Mouse (Mus musculus) forebrain, embryonic 15.5 days (tissue): ENCODE measurements at regions not wholly inside any gene's neighbourhood (a gene's known extent, or its start where the extent isn't known, plus 50 kb on each side); places are given as distances from the start of the nearest gene placed in this dataset.

Experiments used
- ATAC-seq: fragments of 200-750 bp; cut with Nextera tagmentation; replicated peaks from 2 replicates; pipeline ENCODE4 v1.8.0; 2017; ENCODE audit warnings: mild to moderate bottlenecking, moderate TSS enrichment, moderate library complexity
- H3K27ac ChIP-seq: fragments of 300-500 bp; sonication (generic); replicated peaks from 2 replicates; pipeline ENCODE4 v1.5.1; 2015; ENCODE audit warnings: mild to moderate bottlenecking, inconsistent platforms
- H3K27me3 ChIP-seq: fragments of 300-500 bp; sonication (generic); 2 replicates; pipeline ENCODE4 v1.6.1; 2015; ENCODE audit warnings: inconsistent platforms
- H3K36me3 ChIP-seq: fragments of 300-500 bp; sonication (generic); 2 replicates; pipeline ENCODE4 v1.6.1; 2015; ENCODE audit warnings: mild to moderate bottlenecking, inconsistent platforms
- H3K4me1 ChIP-seq: fragments of 300-500 bp; sonication (generic); 2 replicates; pipeline ENCODE4 v1.6.1; 2015; ENCODE audit warnings: inconsistent platforms
- H3K4me2 ChIP-seq: fragments of 300-500 bp; sonication (generic); replicated peaks from 2 replicates; pipeline ENCODE4 v1.6.1; 2015; ENCODE audit warnings: mild to moderate bottlenecking, inconsistent platforms
- H3K4me3 ChIP-seq: fragments of 300-500 bp; sonication (generic); 2 replicates; pipeline ENCODE4 v1.5.1; 2015; ENCODE audit warnings: mild to moderate bottlenecking, inconsistent platforms
- H3K9ac ChIP-seq: fragments of 300-500 bp; sonication (generic); replicated peaks from 2 replicates; pipeline ENCODE4 v1.6.1; 2015; ENCODE audit warnings: mild to moderate bottlenecking, inconsistent platforms
- H3K9me3 ChIP-seq: fragments of 300-500 bp; sonication (generic); 2 replicates; pipeline ENCODE4 v1.6.1; 2016; ENCODE audit warnings: inconsistent platforms
- WGBS: fragments of 180-500 bp; shearing (Covaris S2); methylation state at CpG from one replicate; pipeline ENCODE4 v1.1.7; 2015; ENCODE audit warnings: mixed read lengths; 5-methylcytosine and 5-hydroxymethylcytosine counted together

GRCm38 (mm10) chr6:95179993-95180392 lies 63.0 kb downstream of the Kbtbd8 start:
- H3K27ac ChIP-seq = no peak overlapping the region
- H3K9ac ChIP-seq = no peak overlapping the region
- no peak overlapping the region for H3K4me3 ChIP-seq
- H3K9me3 ChIP-seq = no peaks in the 10 kb centered on the region
- no peak for ATAC-seq
- 81% methylated on average over 2 of the region's 2 CpGs for WGBS
- no peak overlapping the region for H3K4me2 ChIP-seq
- H3K36me3 ChIP-seq = no peaks in the 10 kb centered on the region
- H3K4me1 ChIP-seq = no peaks in the 10 kb centered on the region
- H3K27me3 ChIP-seq = no peaks in the 10 kb centered on the region

DNA sequence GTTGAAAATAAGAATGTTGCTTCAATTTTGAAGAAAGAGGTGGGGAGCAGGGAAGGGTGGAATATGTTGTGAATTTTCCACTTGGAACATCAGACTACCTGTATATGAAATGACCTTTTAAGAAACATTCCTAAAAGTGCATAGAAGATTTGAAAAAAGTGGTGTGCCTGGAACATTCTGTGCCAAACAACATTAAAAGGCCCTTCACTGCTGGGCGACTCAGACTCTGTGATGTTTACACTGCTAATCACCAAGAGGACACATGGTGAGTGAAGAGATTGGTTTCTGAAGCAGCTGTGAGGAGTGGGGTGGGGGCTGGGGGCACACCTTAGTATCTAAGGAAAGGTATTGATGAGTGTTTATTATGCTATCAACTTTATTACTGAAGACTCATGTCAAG lies 65.2 kb downstream of the Kbtbd8 start:
- no peaks in the 10 kb centered on the region for H3K9me3 ChIP-seq
- 34% methylated on average over 1 of the region's 1 CpGs for WGBS

DNA sequence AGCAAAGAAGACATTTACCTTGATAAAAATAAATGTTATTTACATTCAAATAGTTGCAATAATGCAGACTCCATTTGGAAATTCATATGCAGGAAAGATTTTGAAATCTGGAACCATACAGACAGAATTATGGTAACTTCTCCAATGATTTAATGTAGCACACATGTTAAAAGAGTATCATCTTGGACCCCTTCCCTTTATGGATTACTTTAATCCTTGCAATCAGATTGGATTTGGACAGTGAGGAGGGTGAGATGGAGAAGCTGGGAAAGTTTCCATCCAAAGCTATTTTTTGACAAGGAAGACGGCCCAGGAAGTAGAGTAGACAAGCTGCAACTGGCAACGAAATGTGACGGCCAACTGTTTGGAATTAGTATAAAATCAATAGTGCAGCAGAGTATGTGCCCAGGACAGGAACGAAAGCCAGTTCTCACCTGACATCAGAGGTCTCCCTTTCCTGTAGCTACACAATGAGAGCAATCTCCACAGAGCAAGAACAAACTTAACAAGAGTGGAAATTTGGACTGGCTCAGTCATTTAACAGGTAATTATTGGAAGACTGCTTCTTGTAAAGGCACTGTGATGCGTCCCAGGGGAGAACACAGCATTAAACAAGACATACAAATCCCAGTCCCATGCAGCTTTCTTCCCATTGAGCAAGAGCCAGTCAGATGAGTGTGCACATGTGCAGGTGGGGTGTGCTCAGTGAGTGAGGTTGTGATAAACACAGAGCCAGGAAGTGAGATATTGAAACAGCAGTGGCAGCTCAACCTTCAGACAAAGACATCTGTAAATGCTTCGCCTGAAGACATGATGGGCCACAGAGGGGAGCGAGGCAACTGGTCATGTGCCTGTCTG lies 68.3 kb downstream of the Kbtbd8 start:
- no peaks in the 10 kb centered on the region for H3K27me3 ChIP-seq
- no peak for ATAC-seq
- H3K4me1 ChIP-seq = no peaks in the 10 kb centered on the region
- 76% methylated on average over 7 of the region's 7 CpGs for WGBS
- no peak overlapping the region for H3K4me3 ChIP-seq
- H3K36me3 ChIP-seq = no peaks in the 10 kb centered on the region
- no peak overlapping the region for H3K4me2 ChIP-seq
- H3K27ac ChIP-seq = no peak overlapping the region
- no peaks in the 10 kb centered on the region for H3K9me3 ChIP-seq
- H3K9ac ChIP-seq = no peak overlapping the region

More for the DNA sequence above, 65.2 kb downstream of the Kbtbd8 start:
- no peaks in the 10 kb centered on the region for H3K27me3 ChIP-seq
- H3K36me3 ChIP-seq = no peaks in the 10 kb centered on the region
- no peak for ATAC-seq
- H3K4me1 ChIP-seq = no peaks in the 10 kb centered on the region
- H3K4me3 ChIP-seq = no peak overlapping the region
- no peak overlapping the region for H3K9ac ChIP-seq
- H3K4me2 ChIP-seq = no peak overlapping the region
- no peak overlapping the region for H3K27ac ChIP-seq

DNA sequence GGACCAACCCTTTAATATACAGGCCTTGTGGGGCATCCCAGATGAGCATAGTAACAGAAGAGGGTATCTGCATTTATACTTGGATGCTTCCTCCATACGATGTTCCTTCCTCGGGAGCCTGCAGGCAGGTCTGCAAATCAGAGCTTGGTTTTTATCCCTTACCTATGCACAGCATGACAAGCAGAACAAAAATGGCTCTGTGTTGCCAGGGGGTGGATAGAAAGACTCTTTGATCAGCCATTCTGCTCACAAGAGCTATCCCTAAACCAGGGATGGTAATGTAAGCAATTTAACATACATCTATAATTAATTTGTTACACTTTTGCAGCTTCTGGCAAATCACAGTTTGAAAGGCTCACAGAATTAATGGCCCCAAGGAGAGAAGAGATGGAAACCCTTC lies 79.6 kb downstream of the Kbtbd8 start:
- 54% methylated on average over 2 of the region's 2 CpGs for WGBS
- no peak for ATAC-seq

DNA sequence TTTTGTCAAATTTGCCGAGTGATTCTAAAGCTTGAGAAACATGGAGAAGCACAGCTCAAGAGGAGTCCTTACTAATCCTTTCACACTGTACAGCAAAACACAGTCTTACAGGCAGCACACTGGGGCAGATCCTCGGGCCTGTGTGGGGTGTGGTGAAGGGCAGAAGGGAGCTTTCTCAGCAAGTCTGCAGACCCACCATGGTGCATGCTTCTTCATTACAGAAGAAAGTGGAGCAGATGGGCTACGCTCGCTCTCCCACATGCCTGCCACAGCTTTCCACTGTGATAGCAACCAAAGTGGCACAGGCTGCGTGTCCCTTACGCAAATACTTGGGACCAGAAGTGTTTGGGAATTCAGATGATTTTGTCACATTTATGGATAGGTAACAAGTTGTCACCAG lies 81.6 kb downstream of the Kbtbd8 start:
- no peak overlapping the region for H3K9ac ChIP-seq
- H3K27me3 ChIP-seq = no peaks in the 10 kb centered on the region
- H3K9me3 ChIP-seq = no peaks in the 10 kb centered on the region
- H3K4me1 ChIP-seq = peaks cover 16% of the 10 kb centered on the region
- no peak for ATAC-seq
- 73% methylated on average over 6 of the region's 6 CpGs for WGBS
- H3K36me3 ChIP-seq = no peaks in the 10 kb centered on the region
- no peak overlapping the region for H3K4me2 ChIP-seq
- H3K4me3 ChIP-seq = no peak overlapping the region
- H3K27ac ChIP-seq = no peak overlapping the region

More for the DNA sequence above, 79.6 kb downstream of the Kbtbd8 start:
- H3K4me2 ChIP-seq = no peak overlapping the region
- no peak overlapping the region for H3K27ac ChIP-seq
- H3K9me3 ChIP-seq = no peaks in the 10 kb centered on the region
- H3K36me3 ChIP-seq = no peaks in the 10 kb centered on the region
- H3K4me3 ChIP-seq = no peak overlapping the region
- no peaks in the 10 kb centered on the region for H3K27me3 ChIP-seq
- H3K4me1 ChIP-seq = no peaks in the 10 kb centered on the region
- H3K9ac ChIP-seq = no peak overlapping the region

- H3K4me3 ChIP-seq = peak overlapping the region; percentile 1
- H3K36me3 ChIP-seq = no peaks in the 10 kb centered on the region
- H3K27ac ChIP-seq = peak overlapping the region; percentile 42
- peaks cover 3% of the 10 kb centered on the region; the same call in 1 of the 2 replicates for H3K27me3 ChIP-seq
- peaks cover 16% of the 10 kb centered on the region for H3K4me1 ChIP-seq
- ATAC-seq = peak; percentile 82
- H3K9me3 ChIP-seq = no peaks in the 10 kb centered on the region
- H3K9ac ChIP-seq = 0 out of 2 replicates have a peak overlapping the region, but pooled peaks have one; percentile 9
- WGBS = 5% methylated on average over 6 of the region's 6 CpGs
- peak overlapping the region; percentile 42 for H3K4me2 ChIP-seq
Observed at GRCm38 (mm10) chr6:95202291-95202790, 85.3 kb downstream of the Kbtbd8 start.

GRCm38 (mm10) chr6:95202978-95203377 lies 85.9 kb downstream of the Kbtbd8 start:
- peak; percentile 83 for ATAC-seq
- WGBS = 4% methylated on average over 9 of the region's 9 CpGs

DNA sequence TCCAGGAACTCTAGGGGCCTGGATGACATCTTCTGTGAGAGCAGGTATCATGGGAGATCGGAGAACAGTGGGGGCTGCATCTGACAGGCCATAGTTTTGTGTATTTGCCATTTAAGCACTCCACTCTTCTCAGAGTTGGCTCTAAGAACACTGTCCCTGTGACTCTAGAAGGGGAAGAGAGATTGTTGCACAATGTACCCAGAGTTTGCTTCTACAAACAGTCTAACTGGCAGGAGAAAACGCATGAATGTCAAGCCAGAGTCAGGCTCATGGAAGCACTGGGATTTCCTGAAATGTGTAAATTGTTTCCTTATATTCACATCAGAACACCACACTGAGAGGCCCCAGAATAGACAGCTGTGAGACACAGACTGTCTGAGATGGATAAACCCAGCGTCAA lies 87.2 kb downstream of the Kbtbd8 start:
- Histone ChIP-seq H3K27me3 (peaks cover 3% of the 10 kb centered on the region; the same call in 1 of the 2 replicates), H3K4me3 (no peak overlapping the region), H3K9me3 (no peaks in the 10 kb centered on the region), H3K9ac (no peak overlapping the region), H3K36me3 (no peaks in the 10 kb centered on the region), H3K4me1 (peaks cover 16% of the 10 kb centered on the region), H3K4me2 (no peak overlapping the region), H3K27ac (no peak overlapping the region)
- no peak for ATAC-seq
- WGBS = 77% methylated on average over 3 of the region's 3 CpGs

More at GRCm38 (mm10) chr6:95202978-95203377, 85.9 kb downstream of the Kbtbd8 start:
- Histone ChIP-seq H3K27me3 (peaks cover 3% of the 10 kb centered on the region; the same call in 1 of the 2 replicates), H3K9ac (0 out of 2 replicates have a peak overlapping the region, but pooled peaks have one; percentile 9), H3K27ac (no peak overlapping the region), H3K36me3 (no peaks in the 10 kb centered on the region), H3K4me3 (peak overlapping the region; percentile 1), H3K9me3 (no peaks in the 10 kb centered on the region), H3K4me2 (peak overlapping the region; percentile 42), H3K4me1 (peaks cover 16% of the 10 kb centered on the region)

DNA sequence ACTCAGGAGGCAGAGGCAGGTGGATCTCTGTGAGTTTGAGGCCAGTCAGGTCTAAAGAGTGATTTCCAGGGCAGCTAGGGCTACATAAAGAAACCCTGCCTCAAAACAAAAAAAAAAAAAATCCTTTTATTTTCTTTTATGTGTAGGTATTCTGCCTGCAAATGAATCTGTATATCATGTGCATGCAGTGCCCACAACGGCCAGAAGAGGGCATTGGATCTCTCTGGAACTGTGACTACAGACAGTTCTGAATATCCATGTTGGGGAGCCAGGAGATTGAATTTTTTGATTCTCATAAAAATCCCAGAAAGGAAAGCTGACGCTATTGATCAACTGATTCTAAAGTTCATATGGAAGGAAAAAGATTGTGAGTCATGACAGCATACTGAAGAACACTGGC lies 90.0 kb downstream of the Kbtbd8 start:
- no peak for ATAC-seq
- peaks cover 13% of the 10 kb centered on the region for H3K4me1 ChIP-seq
- H3K4me2 ChIP-seq = no peak overlapping the region
- no peaks in the 10 kb centered on the region for H3K9me3 ChIP-seq
- 41% methylated on average over 2 of the region's 2 CpGs for WGBS
- H3K27ac ChIP-seq = no peak overlapping the region
- no peak overlapping the region for H3K9ac ChIP-seq
- H3K36me3 ChIP-seq = no peaks in the 10 kb centered on the region
- no peak overlapping the region for H3K4me3 ChIP-seq
- H3K27me3 ChIP-seq = peaks cover 3% of the 10 kb centered on the region; the same call in 1 of the 2 replicates

- WGBS = 41% methylated on average over 6 of the region's 6 CpGs
- H3K4me3 ChIP-seq = no peak overlapping the region
- peak; percentile 51; the same call in 1 of the 2 replicates for ATAC-seq
Observed at GRCm38 (mm10) chr6:95217431-95217830, 100.4 kb downstream of the Kbtbd8 start.

DNA sequence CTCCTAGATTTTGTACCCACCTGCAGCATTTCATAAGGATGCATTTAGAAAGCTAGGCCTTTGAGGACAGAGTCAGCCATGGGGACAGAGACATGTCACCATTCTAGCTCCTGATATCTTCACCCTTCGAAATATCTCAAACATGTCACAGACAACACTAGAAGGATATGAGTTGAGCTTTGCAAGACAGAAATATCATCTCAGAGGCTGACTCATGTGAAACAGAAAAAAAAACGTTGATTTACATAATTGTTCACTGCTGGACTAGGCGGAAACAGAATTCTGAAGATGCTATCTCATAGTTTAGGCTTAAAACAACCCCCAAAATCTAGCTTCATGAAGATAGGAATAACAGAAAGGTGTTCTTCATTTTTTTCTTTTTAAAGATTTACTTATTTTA lies 101.8 kb downstream of the Kbtbd8 start:
- H3K27ac ChIP-seq = no peak overlapping the region
- WGBS = 70% methylated on average over 3 of the region's 3 CpGs
- no peak for ATAC-seq
- H3K36me3 ChIP-seq = no peaks in the 10 kb centered on the region
- no peak overlapping the region for H3K4me2 ChIP-seq
- no peak overlapping the region for H3K4me3 ChIP-seq
- 0 out of 2 replicates have a peak, but pooled peaks cover 2% of the 10 kb centered on the region for H3K27me3 ChIP-seq
- no peaks in the 10 kb centered on the region for H3K9me3 ChIP-seq
- no peaks in the 10 kb centered on the region for H3K4me1 ChIP-seq
- no peak overlapping the region for H3K9ac ChIP-seq

More at GRCm38 (mm10) chr6:95217431-95217830, 100.4 kb downstream of the Kbtbd8 start:
- no peaks in the 10 kb centered on the region for H3K4me1 ChIP-seq
- H3K36me3 ChIP-seq = no peaks in the 10 kb centered on the region
- no peaks in the 10 kb centered on the region for H3K9me3 ChIP-seq
- no peak overlapping the region for H3K9ac ChIP-seq
- H3K27me3 ChIP-seq = 0 out of 2 replicates have a peak, but pooled peaks cover 2% of the 10 kb centered on the region
- no peak overlapping the region for H3K4me2 ChIP-seq
- no peak overlapping the region for H3K27ac ChIP-seq

DNA sequence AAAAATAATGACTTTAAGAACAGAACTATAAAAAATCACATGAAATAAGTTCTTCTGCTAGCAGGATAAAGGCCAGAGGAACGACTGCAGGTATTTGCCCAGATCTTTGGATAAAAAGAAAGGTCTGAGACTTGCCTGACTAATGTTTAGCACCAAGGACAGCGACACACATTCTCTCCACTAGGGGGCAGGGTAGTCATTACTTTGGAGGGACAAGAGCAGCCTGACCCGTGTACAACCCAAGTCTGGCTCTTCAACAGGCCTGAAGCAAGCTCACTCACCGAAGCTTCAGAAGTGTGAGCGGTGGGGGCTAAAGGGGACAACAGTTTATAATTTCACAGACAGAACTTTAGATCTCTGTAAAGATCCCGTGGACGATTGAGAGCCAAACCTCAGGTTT lies 98.4 kb upstream of the Gm10234 start:
- Histone ChIP-seq H3K9ac (no peak overlapping the region), H3K27me3 (no peaks in the 10 kb centered on the region), H3K4me2 (no peak overlapping the region), H3K36me3 (no peaks in the 10 kb centered on the region), H3K4me3 (no peak overlapping the region), H3K4me1 (no peaks in the 10 kb centered on the region), H3K9me3 (no peaks in the 10 kb centered on the region), H3K27ac (no peak overlapping the region)
- WGBS = 24% methylated on average over 7 of the region's 7 CpGs
- 0 out of 2 replicates have a peak, but pooled peaks have one; percentile 66 for ATAC-seq
